Mouse (Mus musculus): Measurements from ENCODE around the gene Espl1. TPM values are rescaled to one million over a fixed set of nuclear protein-coding genes. Genes with fewer than 3 reads are reported as not detected.
A peak's percentile ranks its signal among the peaks of the same experiment; 100 is the strongest.

Espl1 gene
- polyA plus RNA-seq, 1 experiment from 2014 or later = 25.4 TPM

DNA sequence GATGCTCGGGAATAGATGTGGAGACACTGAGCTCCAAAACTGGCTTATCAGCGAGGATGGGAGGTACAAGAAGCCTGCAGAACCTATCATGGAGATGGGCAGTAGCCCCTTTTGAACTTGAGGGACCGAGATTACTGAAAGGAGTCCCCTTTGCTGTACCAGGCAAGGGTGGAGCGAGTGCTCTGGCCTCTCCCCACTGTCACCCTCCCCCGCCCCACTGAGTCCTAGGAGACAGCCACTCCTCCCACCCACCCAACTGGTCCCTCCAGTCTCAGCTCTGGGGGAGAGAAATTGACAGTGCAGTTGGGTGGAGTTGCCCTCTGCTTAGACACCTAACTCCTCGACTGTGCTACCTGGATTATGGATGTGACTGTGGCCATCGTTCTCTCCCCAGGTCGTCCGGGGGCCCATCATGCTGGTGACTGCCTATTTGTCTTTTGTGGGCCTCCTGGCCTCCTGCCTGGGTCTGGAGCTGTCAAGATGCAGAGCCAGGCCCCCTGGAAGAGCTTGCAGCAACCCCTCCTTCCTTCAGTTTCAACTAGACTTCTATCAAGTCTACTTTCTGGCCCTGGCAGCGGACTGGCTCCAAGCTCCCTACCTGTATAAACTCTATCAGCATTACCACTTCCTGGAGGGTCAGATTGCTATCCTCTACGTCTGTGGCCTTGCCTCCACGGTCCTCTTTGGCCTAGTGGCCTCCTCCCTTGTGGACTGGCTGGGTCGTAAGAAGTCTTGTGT is 16.1 kb upstream of the Espl1 start:
- H3K4me1 ChIP-seq = peaks cover 14% of the 10 kb centered on the region
- H3K36me3 ChIP-seq = peaks cover 25% of the 10 kb centered on the region
- H3K4me2 ChIP-seq (replicated peaks) = peak overlapping the region; percentile 96
- ATAC-seq (ENCODE audit: low FRiP score, low read depth) = peak; percentile 27; the same call in 1 of the 2 replicates
- WGBS = 33% methylated on average over 13 of the region's 13 CpGs
- peak overlapping the region; percentile 86 for H3K4me3 ChIP-seq
- H3K27ac ChIP-seq = no peak overlapping the region
- H3K9ac ChIP-seq = peak overlapping the region; percentile 74
- H3K27me3 ChIP-seq (replicated peaks) = no peaks in the 10 kb centered on the region
- no peaks in the 10 kb centered on the region for H3K9me3 ChIP-seq

DNA sequence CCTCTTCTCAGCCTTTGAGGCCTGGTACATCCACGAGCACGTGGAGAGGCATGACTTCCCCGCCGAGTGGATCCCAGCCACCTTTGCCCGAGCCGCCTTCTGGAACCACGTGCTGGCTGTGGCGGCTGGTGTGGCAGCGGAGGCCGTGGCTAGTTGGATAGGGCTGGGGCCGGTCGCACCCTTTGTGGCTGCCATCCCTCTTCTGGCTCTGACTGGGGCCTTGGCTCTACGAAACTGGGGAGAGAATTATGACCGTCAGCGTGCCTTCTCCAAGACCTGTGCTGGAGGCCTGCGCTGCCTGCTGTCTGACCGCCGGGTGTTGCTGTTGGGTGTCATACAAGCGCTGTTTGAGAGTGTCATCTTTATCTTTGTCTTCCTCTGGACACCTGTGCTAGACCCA is 15.4 kb upstream of the Espl1 start:
- 95% methylated on average over 19 of the region's 19 CpGs for WGBS
- peaks cover 14% of the 10 kb centered on the region for H3K4me1 ChIP-seq
- no peak for ATAC-seq (ENCODE audit: low FRiP score, low read depth)
- no peaks in the 10 kb centered on the region for H3K9me3 ChIP-seq
- H3K27ac ChIP-seq = no peak overlapping the region
- no peak overlapping the region for H3K4me3 ChIP-seq
- H3K27me3 ChIP-seq (replicated peaks) = no peaks in the 10 kb centered on the region
- peak overlapping the region; percentile 96 for H3K4me2 ChIP-seq (replicated peaks)
- peak overlapping the region; percentile 74; the same call in 1 of the 2 replicates for H3K9ac ChIP-seq
- H3K36me3 ChIP-seq = peaks cover 25% of the 10 kb centered on the region

DNA sequence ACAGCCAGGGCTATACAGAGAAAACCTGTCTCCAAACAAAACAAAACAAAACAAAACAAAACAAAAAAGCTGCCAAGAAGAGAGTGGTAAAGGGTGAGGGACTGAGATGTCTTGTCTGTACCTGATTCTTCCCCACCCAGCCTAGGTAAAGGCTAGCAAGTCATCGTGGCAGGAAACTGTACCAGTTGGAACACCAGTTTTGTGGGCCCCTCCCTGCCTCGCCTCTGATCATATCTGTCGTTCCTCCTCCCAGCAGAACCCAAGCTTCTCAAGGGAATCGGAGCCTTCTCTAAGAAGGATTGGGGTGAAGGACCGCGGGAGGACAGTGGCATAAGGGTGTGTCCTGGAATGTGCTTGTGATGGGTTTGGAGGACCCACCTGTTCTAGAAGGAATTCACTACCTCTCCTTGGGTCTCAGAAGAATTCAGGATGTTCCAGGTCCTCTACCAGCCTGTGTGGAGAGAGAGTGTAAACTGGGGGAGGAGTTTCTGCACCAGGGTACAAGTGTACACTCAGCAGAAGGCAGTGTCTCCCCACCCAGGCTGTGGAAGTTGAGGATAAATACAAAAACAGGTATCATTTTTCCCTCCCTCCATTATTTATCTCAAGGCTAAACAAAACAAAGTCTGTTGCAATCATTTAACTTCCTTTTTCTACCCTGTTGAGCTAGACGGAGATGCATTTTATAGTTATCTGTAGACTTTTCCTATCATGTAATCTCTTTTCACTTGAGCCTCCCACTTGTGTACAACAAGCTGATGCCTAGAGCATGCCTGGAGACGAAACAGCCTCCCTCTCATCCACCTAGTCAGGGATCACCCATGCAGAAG is 13.4 kb upstream of the Espl1 start:
- H3K27ac ChIP-seq = no peak overlapping the region
- H3K27me3 ChIP-seq (replicated peaks) = no peaks in the 10 kb centered on the region
- ATAC-seq (ENCODE audit: low FRiP score, low read depth) = no peak

DNA sequence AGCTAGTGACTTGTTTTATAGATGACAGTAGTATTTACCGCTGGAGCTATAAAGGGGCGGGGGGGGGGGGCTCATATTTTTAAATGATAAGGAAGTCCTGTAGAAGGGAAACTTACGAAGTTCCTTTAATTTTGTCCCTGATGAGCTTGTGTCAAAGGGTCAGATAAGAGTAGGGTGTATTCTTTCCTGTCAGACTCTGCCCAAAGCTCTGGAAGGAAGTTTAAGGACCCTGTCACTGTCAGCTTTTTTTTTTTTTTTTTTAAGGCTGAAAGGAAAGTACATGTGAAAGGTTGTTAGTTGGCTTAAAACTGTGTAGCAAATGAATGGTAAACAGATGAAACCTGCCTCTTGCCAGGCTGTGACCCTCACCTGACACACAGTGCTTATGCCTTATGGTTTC is 12.4 kb upstream of the Espl1 start:
- peaks cover 25% of the 10 kb centered on the region for H3K36me3 ChIP-seq
- no peak overlapping the region for H3K4me3 ChIP-seq
- peaks cover 13% of the 10 kb centered on the region for H3K4me1 ChIP-seq
- H3K9me3 ChIP-seq = no peaks in the 10 kb centered on the region
- whole genome bisulfite sequencing = 84% methylated on average over 3 of the region's 3 CpGs
- no peak overlapping the region for H3K9ac ChIP-seq
- H3K4me2 ChIP-seq (replicated peaks) = no peak overlapping the region
- no peaks in the 10 kb centered on the region for H3K27me3 ChIP-seq (replicated peaks)
- H3K27ac ChIP-seq = no peak overlapping the region
- ATAC-seq (ENCODE audit: low FRiP score, low read depth) = no peak

More for the DNA sequence above, 13.4 kb upstream of the Espl1 start:
- Histone ChIP-seq H3K4me3 (no peak overlapping the region), H3K9ac (no peak overlapping the region), H3K9me3 (no peaks in the 10 kb centered on the region), H3K4me1 (peaks cover 14% of the 10 kb centered on the region), H3K4me2 (replicated peaks) (no peak overlapping the region), H3K36me3 (peaks cover 25% of the 10 kb centered on the region)
- WGBS = 92% methylated on average over 8 of the region's 8 CpGs

DNA sequence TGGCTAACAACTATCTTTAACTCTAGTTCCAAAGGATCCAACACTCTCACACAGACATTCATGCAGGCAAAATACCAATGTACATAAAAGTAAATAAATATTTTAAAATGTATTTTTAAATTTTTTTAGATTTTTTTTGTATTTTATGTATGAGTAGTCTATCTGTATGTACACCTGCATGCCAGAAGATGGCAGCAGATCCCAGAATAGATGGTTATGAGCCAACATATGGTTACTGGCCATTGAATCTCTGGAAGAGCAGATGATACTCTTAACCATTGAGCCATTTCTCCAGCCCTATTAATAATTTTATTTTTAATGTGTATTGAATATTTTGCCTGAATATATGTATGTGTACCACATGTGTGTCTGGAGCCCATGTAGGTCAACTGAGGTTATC is 8.7 kb upstream of the Espl1 start:
- Histone ChIP-seq H3K4me1 (no peaks in the 10 kb centered on the region), H3K27me3 (replicated peaks) (no peaks in the 10 kb centered on the region), H3K36me3 (peaks cover 6% of the 10 kb centered on the region; the same call in 1 of the 2 replicates), H3K9ac (no peak overlapping the region), H3K4me3 (no peak overlapping the region), H3K9me3 (no peaks in the 10 kb centered on the region), H3K27ac (no peak overlapping the region), H3K4me2 (replicated peaks) (no peak overlapping the region)
- no peak for ATAC-seq (ENCODE audit: low FRiP score, low read depth)

DNA sequence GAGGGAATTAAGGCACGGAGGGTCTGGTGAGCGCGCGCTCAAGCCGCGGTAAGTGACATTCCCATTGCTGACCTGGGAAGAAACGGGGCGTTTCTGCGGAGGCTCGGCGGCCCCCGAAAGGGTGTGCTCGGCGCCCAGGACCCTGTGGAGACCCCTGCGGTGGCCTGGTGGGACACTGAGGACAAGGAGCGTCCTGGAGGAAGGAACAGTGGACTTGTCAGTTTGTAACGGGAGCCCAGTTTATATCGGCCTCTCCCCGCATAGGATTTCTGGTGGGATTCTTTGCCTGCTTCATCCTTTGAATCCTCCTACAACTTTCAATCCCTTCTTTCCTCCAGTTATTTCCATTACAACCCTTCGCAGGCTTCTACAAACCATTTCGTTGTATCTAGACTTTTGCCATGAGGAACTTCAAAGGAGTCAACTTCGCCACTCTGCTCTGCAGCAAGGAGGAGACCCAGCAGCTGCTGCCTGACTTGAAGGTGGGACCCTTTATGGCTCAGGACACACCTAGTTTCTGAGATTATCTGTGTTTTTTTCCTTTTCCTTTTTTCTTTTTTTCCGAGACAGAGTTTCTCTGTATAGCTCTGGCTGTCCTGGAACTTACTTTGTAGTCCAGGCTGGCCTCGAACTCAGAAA is 421 bp downstream of the Espl1 start:
- Histone ChIP-seq H3K27me3 (replicated peaks) (no peaks in the 10 kb centered on the region), H3K9me3 (no peaks in the 10 kb centered on the region), H3K27ac (no peak overlapping the region), H3K36me3 (peaks cover 28% of the 10 kb centered on the region), H3K9ac (peak overlapping the region; percentile 55; the same call in 1 of the 2 replicates), H3K4me2 (replicated peaks) (peak overlapping the region; percentile 93), H3K4me1 (peaks cover 7% of the 10 kb centered on the region), H3K4me3 (peak overlapping the region; percentile 62)
- ATAC-seq (ENCODE audit: low FRiP score, low read depth) = peak; percentile 62
- 5% methylated on average over 24 of the region's 24 CpGs for WGBS

DNA sequence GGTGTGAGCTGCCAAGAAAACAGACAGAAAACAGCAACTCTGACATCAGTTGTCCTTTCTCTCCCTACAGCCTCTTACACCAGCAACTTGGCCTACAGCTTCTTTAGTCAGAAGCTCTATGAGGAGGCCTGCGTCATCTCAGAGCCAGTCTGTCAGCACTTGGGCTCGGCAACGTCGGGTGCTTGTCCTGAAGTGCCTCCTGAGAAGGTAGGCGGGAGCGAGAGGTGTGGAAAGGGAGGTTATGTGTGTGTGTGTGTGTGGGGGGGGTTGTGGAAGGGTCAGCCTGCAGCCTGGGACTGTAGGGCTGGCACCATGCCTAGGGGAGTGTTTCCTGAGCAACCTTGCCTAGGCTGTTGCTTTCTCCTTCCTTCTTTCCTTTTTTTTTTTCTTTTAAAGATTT is 6.5 kb downstream of the Espl1 start:
- Histone ChIP-seq H3K4me1 (no peaks in the 10 kb centered on the region), H3K9me3 (no peaks in the 10 kb centered on the region), H3K36me3 (peaks cover 64% of the 10 kb centered on the region), H3K4me2 (replicated peaks) (no peak overlapping the region), H3K4me3 (no peak overlapping the region), H3K9ac (no peak overlapping the region), H3K27me3 (replicated peaks) (no peaks in the 10 kb centered on the region), H3K27ac (no peak overlapping the region)
- no peak for ATAC-seq (ENCODE audit: low FRiP score, low read depth)
- WGBS = 91% methylated on average over 6 of the region's 6 CpGs

DNA sequence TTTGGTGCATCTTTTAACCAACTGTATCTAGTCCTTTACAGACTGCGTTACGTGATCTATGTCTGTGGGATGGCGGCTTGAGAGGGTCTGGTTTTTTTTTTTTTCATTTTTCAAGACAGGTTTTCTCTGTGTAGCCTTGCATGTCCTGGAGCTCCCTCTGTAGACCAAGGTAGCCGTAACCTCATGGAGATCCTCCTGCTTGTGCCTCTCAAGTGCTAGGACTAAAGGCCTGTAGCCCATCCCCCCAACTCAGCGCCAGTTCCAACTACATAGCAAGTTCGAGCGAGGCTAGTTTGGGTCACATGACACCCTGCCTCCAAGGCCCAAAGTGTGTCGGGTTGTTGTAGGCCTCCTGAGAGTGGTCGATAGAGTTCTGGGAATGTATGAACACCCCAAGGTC is 12.7 kb downstream of the Espl1 start:
- Histone ChIP-seq H3K27me3 (replicated peaks) (no peaks in the 10 kb centered on the region), H3K9ac (no peak overlapping the region), H3K4me1 (no peaks in the 10 kb centered on the region), H3K4me3 (no peak overlapping the region), H3K4me2 (replicated peaks) (no peak overlapping the region), H3K27ac (no peak overlapping the region), H3K9me3 (no peaks in the 10 kb centered on the region), H3K36me3 (peaks cover 72% of the 10 kb centered on the region)
- no peak for ATAC-seq (ENCODE audit: low FRiP score, low read depth)
- 93% methylated on average over 9 of the region's 9 CpGs for WGBS

DNA sequence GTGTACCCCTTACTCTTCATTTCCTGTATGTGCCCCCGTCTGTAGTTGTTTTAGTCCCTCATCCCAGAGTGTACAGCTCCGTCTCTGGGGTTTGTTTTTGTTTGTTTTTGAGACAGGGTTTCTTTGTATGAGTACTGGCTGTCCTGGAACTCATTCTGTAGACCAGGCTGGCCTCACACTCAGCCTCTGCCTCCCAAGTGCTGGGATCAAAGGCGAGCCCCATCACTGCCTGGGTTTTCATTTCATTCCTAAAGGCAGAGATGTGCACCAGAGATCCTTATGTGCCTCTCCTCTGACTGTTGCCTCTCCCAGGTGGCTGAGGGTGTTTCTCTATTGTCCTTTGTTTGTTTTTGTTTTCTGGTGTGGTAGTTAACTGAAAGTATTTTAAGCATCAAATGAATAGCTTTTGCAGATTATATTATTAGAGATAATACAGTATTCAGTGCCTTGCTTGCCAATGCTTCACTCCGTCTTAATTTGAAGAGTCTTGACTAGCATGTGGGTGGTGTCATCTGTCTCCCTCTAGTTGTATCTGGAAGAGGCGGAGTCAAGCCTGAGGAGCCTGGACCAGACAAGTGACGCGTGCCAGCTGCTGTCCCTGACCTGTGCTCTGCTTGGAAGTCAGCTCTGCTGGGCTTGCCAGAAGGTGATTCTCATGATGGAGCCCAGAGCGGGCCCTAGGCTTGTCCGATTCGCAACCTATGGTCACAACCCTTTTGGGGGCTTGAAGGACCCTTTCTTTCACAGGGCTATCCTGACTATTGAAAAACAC is 14.2 kb downstream of the Espl1 start:
- WGBS = 90% methylated on average over 10 of the region's 10 CpGs
- no peaks in the 10 kb centered on the region for H3K9me3 ChIP-seq
- H3K36me3 ChIP-seq = peaks cover 72% of the 10 kb centered on the region
- H3K4me3 ChIP-seq = no peak overlapping the region
- H3K27me3 ChIP-seq (replicated peaks) = no peaks in the 10 kb centered on the region
- no peak for ATAC-seq (ENCODE audit: low FRiP score, low read depth)
- no peaks in the 10 kb centered on the region for H3K4me1 ChIP-seq
- H3K4me2 ChIP-seq (replicated peaks) = no peak overlapping the region
- no peak overlapping the region for H3K27ac ChIP-seq
- no peak overlapping the region for H3K9ac ChIP-seq

DNA sequence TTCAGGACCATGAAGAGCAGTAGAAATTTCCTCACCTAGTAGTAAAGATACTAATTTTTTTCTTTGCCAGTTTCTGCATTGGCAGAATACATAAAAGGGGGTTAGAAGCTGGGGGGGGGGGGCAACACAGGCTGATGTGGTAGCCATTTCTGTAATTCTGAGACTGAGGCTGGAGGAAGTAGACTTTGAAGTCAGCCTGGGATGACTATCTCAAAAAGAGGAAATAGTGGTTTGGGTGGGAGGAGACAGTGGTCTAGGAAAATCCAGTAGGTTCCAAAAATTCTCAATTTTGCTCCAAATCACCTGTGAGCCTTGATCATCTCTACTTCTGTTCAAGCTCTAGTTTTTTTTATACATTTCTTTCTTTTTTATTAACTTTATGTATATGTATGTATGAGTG is 15.4 kb downstream of the Espl1 start:
- H3K4me1 ChIP-seq = no peaks in the 10 kb centered on the region
- ATAC-seq (ENCODE audit: low FRiP score, low read depth) = no peak
- peaks cover 72% of the 10 kb centered on the region for H3K36me3 ChIP-seq
- no peaks in the 10 kb centered on the region for H3K9me3 ChIP-seq
- H3K27me3 ChIP-seq (replicated peaks) = no peaks in the 10 kb centered on the region
- H3K27ac ChIP-seq = no peak overlapping the region
- no peak overlapping the region for H3K4me3 ChIP-seq
- H3K9ac ChIP-seq = no peak overlapping the region
- no peak overlapping the region for H3K4me2 ChIP-seq (replicated peaks)

DNA sequence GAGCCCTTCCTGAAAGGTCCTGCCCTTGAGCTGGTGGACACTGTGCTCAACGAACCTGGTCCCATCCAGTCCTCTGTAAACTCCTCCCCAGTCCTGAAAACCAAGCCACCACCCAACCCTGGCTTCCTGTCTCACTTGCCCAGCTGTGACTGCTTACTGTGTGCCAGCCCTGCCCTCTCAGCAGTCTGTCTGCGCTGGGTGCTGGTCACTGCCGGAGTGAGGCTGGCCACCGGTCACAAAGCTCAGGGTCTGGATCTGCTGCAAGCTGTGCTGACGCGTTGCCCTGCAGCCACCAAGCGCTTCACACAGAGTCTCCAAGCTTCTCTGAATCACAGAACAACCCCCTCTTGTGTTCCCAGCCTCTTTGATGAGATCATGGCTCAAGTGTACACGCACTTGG is 19.2 kb downstream of the Espl1 start:
- no peak overlapping the region for H3K4me3 ChIP-seq
- WGBS = 95% methylated on average over 8 of the region's 8 CpGs
- H3K4me2 ChIP-seq (replicated peaks) = no peak overlapping the region
- no peak for ATAC-seq (ENCODE audit: low FRiP score, low read depth)
- no peak overlapping the region for H3K27ac ChIP-seq
- H3K9me3 ChIP-seq = no peaks in the 10 kb centered on the region
- no peak overlapping the region for H3K9ac ChIP-seq
- H3K4me1 ChIP-seq = no peaks in the 10 kb centered on the region
- H3K36me3 ChIP-seq = peaks cover 69% of the 10 kb centered on the region
- H3K27me3 ChIP-seq (replicated peaks) = no peaks in the 10 kb centered on the region

DNA sequence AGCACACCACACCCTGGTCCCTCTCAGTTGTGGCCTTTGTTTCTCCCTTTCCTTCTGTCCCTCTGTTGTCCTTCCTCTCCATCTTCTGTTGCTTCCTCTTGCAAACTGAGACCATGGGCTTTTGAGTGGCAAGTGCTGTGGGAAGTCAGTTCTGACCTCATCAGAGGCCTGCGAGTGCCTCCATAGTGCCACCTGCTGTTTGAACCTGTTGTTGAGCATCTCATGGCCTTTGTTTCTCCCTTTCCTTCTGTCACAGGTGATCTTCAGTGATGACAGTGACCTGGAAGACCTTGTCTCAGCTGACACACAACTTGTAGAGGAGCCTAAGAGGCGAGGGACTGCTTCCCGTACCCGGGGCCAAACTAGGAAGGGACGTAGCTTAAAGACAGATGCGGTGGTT is 20.2 kb downstream of the Espl1 start:
- no peak overlapping the region for H3K4me3 ChIP-seq
- H3K9ac ChIP-seq = no peak overlapping the region
- peaks cover 73% of the 10 kb centered on the region for H3K36me3 ChIP-seq
- no peaks in the 10 kb centered on the region for H3K9me3 ChIP-seq
- H3K27me3 ChIP-seq (replicated peaks) = no peaks in the 10 kb centered on the region
- ATAC-seq (ENCODE audit: low FRiP score, low read depth) = no peak
- H3K4me1 ChIP-seq = no peaks in the 10 kb centered on the region
- WGBS = 85% methylated on average over 6 of the region's 6 CpGs
- no peak overlapping the region for H3K4me2 ChIP-seq (replicated peaks)
- no peak overlapping the region for H3K27ac ChIP-seq

Measured in neural tube, embryonic 12.5 days (tissue).